Mouse (Mus musculus) erythroblast, embryonic 14.5 days (primary cell): ENCODE measurements around the gene Phxr2.

ENCODE experiments used
- GATA1 ChIP-seq: IDR thresholded peaks from 2 replicates; pipeline ENCODE4 v1.6.1; 2012; ENCODE audit warnings: low read length, inconsistent platforms, mixed read lengths
- TAL1 ChIP-seq: IDR thresholded peaks from 3 replicates; pipeline ENCODE4 v1.6.1; 2012; ENCODE audit warnings: low read length, inconsistent platforms, mixed read lengths

- TF ChIP-seq GATA1 (no peak), TAL1 (no peak)
These were observed 6.1 kb upstream of the Phxr2 start for GRCm38 (mm10) chr10:99132189-99132588.
